Mouse (Mus musculus) liver, embryonic 13.5 days (tissue): ENCODE data around the gene Kif24. TPM values are rescaled to one million over a fixed set of nuclear protein-coding genes. Genes with fewer than 3 reads are reported as not detected.
A peak's percentile ranks its signal among the peaks of the same experiment; 100 is the strongest.

Experiments used
- ATAC-seq: fragments of 200-750 bp; cut with Nextera tagmentation; 2 replicates; pipeline ENCODE4 v1.8.0; 2017; ENCODE audit warnings: low read depth, mild to moderate bottlenecking, moderate number of reproducible peaks, moderate library complexity
- DNase-seq: peaks from one replicate; pipeline ENCODE4 v3.0.0; 2022
- H3K27ac ChIP-seq: fragments of 300-500 bp; sonication (generic); 2 replicates; pipeline ENCODE4 v1.5.1; 2015; ENCODE audit warnings: moderate library complexity, mild to moderate bottlenecking, inconsistent platforms
- H3K27me3 ChIP-seq: fragments of 300-500 bp; sonication (generic); 2 replicates; pipeline ENCODE4 v1.6.1; 2015; ENCODE audit warnings: mild to moderate bottlenecking, inconsistent platforms
- H3K36me3 ChIP-seq: fragments of 300-500 bp; sonication (generic); 2 replicates; pipeline ENCODE4 v1.6.1; 2015; ENCODE audit warnings: mild to moderate bottlenecking, inconsistent platforms
- H3K4me1 ChIP-seq: fragments of 300-500 bp; sonication (generic); replicated peaks from 2 replicates; pipeline ENCODE4 v1.6.1; 2015; ENCODE audit warnings: inconsistent platforms
- H3K4me2 ChIP-seq: fragments of 300-500 bp; sonication (generic); 2 replicates; pipeline ENCODE4 v1.6.1; 2015; ENCODE audit warnings: inconsistent platforms, mild to moderate bottlenecking, moderate library complexity
- H3K4me3 ChIP-seq: fragments of 300-500 bp; sonication (generic); replicated peaks from 2 replicates; pipeline ENCODE4 v1.5.1; 2015; ENCODE audit warnings: mild to moderate bottlenecking, inconsistent platforms
- H3K9ac ChIP-seq: fragments of 300-500 bp; sonication (generic); 2 replicates; pipeline ENCODE4 v1.6.1; 2015; ENCODE audit warnings: mild to moderate bottlenecking, inconsistent platforms
- H3K9me3 ChIP-seq: fragments of 300-500 bp; sonication (generic); replicated peaks from 2 replicates; pipeline ENCODE4 v1.6.1; 2016; ENCODE audit warnings: inconsistent platforms
- WGBS: fragments of 180-500 bp; shearing (Covaris S2); methylation state at CpG from one replicate; pipeline ENCODE4 v1.1.7; 2015; ENCODE audit not compliant: insufficient replicate concordance; 5-methylcytosine and 5-hydroxymethylcytosine counted together
- polyA plus RNA-seq: library from polyadenylated mRNA; unstranded; fragments of >200 nt; fragmentation: Nextera tagmentation; extraction: Ambion mirVana; gene quantifications from 2 replicates; pipeline ENCODE4 v1.2.1, GENCODE M21; 2015

Kif24 gene
- polyA plus RNA-seq, 1 experiment from 2014 or later: 5.7 TPM

DNA sequence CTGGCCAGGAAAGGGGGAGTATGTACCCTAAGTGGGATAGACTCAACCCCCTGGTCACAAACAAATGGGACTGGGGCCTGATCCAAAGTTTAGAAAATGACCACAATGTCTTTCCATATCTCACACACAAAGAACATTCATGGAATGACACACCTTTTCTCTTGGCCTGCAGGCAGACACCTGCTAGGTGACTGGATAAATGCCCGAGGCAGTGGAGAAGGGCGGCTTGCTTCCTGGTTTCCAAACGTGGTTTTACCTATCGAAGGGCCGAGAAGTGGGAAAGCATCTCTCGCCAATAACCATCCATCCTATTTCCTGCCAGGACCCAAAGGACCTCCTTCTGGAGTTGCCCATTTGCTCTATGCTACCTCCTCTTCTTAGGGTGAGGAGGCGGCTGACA, 28.3 kb upstream of the Kif24 start:
- no peak for ATAC-seq
- peaks cover 21% of the 10 kb centered on the region for H3K4me1 ChIP-seq
- 67% methylated on average over 7 of the region's 7 CpGs for WGBS
- H3K27ac ChIP-seq: no peak overlapping the region
- H3K9ac ChIP-seq: no peak overlapping the region
- no peak overlapping the region for H3K4me3 ChIP-seq
- no peaks in the 10 kb centered on the region for H3K36me3 ChIP-seq
- no peak for DNase-seq
- no peaks in the 10 kb centered on the region for H3K9me3 ChIP-seq
- peaks cover 33% of the 10 kb centered on the region for H3K27me3 ChIP-seq
- H3K4me2 ChIP-seq: no peak overlapping the region

DNA sequence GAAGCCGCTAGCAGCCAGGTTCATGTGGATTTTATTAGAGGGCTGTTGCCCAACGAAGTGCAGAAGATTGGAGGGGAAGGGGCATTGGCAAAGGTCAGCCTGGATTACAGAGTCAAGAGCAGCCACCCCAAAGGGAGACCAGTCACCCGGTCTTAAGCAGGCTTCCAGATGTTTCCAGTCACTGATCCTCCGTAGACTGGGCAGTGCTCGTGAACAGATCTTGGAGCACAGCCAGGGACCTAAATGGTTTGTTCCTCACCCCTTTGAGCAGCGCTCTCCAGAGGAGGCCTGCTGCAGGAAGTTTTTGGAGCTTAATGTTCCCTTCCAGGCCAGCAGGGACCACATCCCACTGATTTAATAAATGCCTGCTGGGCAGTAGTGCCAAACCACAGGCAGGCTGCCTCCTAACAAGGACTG, 16.9 kb upstream of the Kif24 start:
- no peak overlapping the region for H3K4me2 ChIP-seq
- no peaks in the 10 kb centered on the region for H3K27me3 ChIP-seq
- 77% methylated on average over 6 of the region's 6 CpGs for WGBS
- H3K9ac ChIP-seq: no peak overlapping the region
- no peak overlapping the region for H3K4me3 ChIP-seq
- H3K27ac ChIP-seq: no peak overlapping the region
- H3K9me3 ChIP-seq: peaks cover 4% of the 10 kb centered on the region; the same call in 1 of the 2 replicates
- H3K36me3 ChIP-seq: peaks cover 11% of the 10 kb centered on the region; the same call in 1 of the 2 replicates
- DNase-seq (no peak), ATAC-seq (no peak)
- H3K4me1 ChIP-seq: no peaks in the 10 kb centered on the region

DNA sequence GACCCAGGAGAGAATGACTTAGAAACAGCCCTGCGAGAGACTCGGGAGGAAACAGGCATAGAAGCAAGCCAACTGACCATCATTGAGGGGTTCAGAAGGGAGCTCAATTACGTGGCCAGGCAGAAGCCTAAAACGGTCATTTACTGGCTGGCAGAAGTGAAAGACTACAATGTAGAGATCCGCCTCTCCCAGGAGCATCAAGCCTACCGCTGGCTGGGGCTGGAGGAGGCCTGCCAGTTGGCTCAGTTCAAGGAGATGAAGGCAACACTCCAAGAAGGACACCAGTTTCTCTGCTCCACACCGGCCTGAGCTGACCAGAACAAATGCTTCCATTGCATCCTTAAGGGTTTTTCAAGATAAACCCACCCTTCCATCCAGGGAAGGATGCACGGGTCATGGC, 15.6 kb upstream of the Kif24 start:
- Histone ChIP-seq H3K4me2 (no peak overlapping the region), H3K4me1 (no peaks in the 10 kb centered on the region), H3K9me3 (no peaks in the 10 kb centered on the region), H3K27ac (no peak overlapping the region), H3K4me3 (no peak overlapping the region), H3K36me3 (peaks cover 11% of the 10 kb centered on the region; the same call in 1 of the 2 replicates), H3K9ac (no peak overlapping the region), H3K27me3 (no peaks in the 10 kb centered on the region)
- no peak for DNase-seq
- ATAC-seq: no peak
- 72% methylated on average over 8 of the region's 8 CpGs for WGBS

DNA sequence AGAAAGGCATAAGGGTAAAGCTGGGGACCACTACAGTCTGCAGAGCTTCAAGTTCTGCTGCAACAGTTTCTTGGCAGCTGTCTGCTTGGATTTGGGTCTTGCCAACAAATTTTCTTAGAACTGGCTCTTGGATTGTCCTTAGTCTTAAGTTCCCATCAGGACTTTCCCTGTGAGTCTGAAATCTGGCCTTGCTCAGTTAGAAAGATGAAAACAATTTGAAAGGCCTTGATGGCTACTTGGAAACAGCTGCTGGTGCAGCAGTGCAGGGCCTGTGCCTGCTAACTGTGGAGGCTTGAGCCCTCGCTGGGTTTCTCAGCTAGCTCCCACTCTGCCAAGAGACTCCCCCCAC, 14.7 kb upstream of the Kif24 start:
- DNase-seq (no peak), ATAC-seq (no peak)
- H3K27me3 ChIP-seq: no peaks in the 10 kb centered on the region
- no peak overlapping the region for H3K4me2 ChIP-seq
- H3K9me3 ChIP-seq: no peaks in the 10 kb centered on the region
- H3K9ac ChIP-seq: no peak overlapping the region
- H3K36me3 ChIP-seq: peaks cover 11% of the 10 kb centered on the region; the same call in 1 of the 2 replicates
- 77% methylated on average over 1 of the region's 1 CpGs for WGBS
- no peak overlapping the region for H3K27ac ChIP-seq
- H3K4me1 ChIP-seq: no peaks in the 10 kb centered on the region
- H3K4me3 ChIP-seq: no peak overlapping the region

DNA sequence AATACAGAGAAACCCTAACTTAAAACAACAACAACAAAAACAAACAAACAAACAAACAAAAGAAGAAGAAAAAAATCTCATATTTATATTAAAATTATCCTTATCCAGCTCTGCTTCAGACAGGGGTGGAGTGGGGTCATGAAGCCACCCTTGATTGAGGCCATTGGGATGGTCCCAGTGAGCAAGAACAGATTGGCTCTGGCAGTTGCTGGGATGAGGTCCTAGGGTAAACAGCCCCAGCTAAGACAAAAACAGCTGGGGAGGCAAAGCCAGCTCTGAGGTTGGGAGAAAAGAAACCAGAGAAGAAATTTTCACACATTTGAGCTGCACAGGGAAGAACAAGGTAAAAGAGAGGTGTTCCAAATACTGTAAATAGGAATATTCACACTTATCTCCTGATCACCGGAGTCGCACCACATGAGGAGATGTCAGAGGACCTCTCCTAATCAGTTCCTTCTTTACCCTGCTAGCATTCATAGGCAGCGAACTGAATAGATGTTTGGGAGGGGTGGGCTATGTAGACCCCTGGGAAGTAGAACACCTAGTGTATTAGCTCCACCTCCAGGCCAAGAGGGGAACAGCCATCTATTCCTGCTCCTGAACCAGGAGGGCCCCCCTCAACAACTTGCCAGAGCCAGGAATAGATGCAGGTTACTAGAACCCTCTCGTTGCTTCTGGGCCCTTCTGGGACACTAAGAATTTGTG, 14.2 kb upstream of the Kif24 start:
- no peak for DNase-seq
- no peak for ATAC-seq

DNA sequence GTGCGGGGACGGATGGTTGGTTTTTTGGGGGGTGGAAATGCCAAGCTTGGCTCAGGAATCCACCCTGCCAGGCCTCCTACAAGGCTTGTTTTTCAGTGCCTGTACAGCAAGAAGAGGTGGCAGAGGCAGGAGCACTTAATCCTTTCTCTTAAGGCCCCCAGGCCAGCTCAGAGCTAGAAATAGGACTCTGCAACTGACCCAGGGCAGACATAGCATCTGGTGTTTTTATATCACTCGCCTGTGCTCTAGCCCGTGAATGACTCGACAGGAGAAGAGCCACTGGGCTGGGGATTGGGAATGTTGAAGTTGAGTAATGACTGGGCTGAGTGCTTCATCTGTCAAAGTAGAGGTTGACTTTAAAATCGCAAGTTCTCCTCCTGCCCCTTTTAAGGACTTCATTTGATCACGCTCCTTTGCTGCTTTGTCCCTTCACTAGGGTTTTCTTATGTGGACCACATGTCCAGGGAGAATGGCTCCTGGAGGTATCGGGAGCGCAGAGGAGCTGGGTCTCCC, 13.0 kb upstream of the Kif24 start:
- H3K27me3 ChIP-seq: no peaks in the 10 kb centered on the region
- H3K27ac ChIP-seq: no peak overlapping the region
- no peak overlapping the region for H3K4me3 ChIP-seq
- no peak for DNase-seq
- ATAC-seq: no peak
- no peaks in the 10 kb centered on the region for H3K4me1 ChIP-seq
- peaks cover 11% of the 10 kb centered on the region; the same call in 1 of the 2 replicates for H3K36me3 ChIP-seq
- H3K9me3 ChIP-seq: no peaks in the 10 kb centered on the region
- WGBS: 74% methylated on average over 9 of the region's 9 CpGs
- H3K4me2 ChIP-seq: no peak overlapping the region
- no peak overlapping the region for H3K9ac ChIP-seq

More for the DNA sequence above, 14.2 kb upstream of the Kif24 start:
- H3K9me3 ChIP-seq: no peaks in the 10 kb centered on the region
- H3K27ac ChIP-seq: no peak overlapping the region
- H3K27me3 ChIP-seq: no peaks in the 10 kb centered on the region
- no peak overlapping the region for H3K9ac ChIP-seq
- WGBS: 61% methylated on average over 4 of the region's 4 CpGs
- H3K4me3 ChIP-seq: no peak overlapping the region
- H3K4me1 ChIP-seq: no peaks in the 10 kb centered on the region
- H3K36me3 ChIP-seq: peaks cover 11% of the 10 kb centered on the region; the same call in 1 of the 2 replicates
- H3K4me2 ChIP-seq: no peak overlapping the region

DNA sequence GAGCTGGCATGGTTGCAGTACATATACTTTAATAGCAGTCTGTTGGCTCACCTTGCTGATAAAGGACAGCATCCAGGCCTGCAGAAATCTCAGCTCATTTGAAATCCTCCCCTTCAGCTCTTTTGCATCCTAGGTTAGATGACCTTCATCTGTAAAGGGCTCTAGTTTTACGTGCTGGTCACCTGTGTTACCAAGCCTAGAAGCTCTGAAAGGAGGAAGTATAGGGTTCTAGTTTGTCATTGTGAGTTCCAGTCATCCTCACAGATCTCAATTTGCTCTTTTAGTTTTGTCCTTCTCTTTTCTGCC, 6.7 kb upstream of the Kif24 start:
- Histone ChIP-seq H3K4me2 (no peak overlapping the region), H3K9ac (no peak overlapping the region), H3K9me3 (no peaks in the 10 kb centered on the region), H3K27me3 (no peaks in the 10 kb centered on the region), H3K27ac (no peak overlapping the region), H3K4me3 (no peak overlapping the region), H3K36me3 (no peaks in the 10 kb centered on the region), H3K4me1 (no peaks in the 10 kb centered on the region)
- DNase-seq: no peak
- ATAC-seq: no peak
- WGBS: 66% methylated on average over 1 of the region's 1 CpGs

DNA sequence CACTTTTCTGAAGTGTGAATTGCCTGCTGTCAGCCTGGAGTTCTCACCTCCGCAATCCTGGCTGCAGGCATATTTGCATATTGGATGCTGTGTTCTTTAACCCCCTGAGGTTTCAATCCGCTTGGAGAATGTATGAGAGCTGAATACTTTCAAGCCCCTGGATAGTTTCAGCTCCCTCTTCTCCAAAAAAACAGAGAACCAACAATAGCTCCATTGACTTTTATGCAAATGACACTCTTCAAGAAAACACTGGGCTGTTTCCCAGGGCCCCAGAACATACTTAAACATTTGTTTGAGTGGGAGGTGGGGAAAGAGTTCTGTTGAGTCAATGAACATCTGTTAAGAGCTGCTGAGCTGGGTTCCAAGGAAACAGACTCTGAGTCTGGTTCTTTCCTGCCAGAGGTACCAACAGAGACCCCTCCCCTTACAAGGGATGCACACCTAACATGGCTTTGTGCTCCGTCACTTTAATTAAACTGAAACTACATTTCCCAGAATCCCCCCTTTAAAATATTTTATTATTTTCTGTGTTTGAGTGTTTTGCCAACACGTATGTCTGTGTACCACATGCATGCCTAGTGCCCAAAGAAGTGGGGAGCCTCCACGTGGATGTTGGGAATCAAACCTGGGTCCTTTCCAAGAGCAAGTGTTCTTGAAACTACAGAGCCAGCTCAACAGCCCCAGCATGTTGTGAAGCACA, 6.1 kb upstream of the Kif24 start:
- Histone ChIP-seq H3K4me1 (peaks cover 2% of the 10 kb centered on the region), H3K27me3 (no peaks in the 10 kb centered on the region), H3K9me3 (no peaks in the 10 kb centered on the region), H3K4me2 (no peak overlapping the region), H3K36me3 (no peaks in the 10 kb centered on the region), H3K4me3 (no peak overlapping the region), H3K9ac (no peak overlapping the region), H3K27ac (no peak overlapping the region)
- WGBS: 62% methylated on average over 5 of the region's 5 CpGs
- DNase-seq: no peak
- no peak for ATAC-seq

DNA sequence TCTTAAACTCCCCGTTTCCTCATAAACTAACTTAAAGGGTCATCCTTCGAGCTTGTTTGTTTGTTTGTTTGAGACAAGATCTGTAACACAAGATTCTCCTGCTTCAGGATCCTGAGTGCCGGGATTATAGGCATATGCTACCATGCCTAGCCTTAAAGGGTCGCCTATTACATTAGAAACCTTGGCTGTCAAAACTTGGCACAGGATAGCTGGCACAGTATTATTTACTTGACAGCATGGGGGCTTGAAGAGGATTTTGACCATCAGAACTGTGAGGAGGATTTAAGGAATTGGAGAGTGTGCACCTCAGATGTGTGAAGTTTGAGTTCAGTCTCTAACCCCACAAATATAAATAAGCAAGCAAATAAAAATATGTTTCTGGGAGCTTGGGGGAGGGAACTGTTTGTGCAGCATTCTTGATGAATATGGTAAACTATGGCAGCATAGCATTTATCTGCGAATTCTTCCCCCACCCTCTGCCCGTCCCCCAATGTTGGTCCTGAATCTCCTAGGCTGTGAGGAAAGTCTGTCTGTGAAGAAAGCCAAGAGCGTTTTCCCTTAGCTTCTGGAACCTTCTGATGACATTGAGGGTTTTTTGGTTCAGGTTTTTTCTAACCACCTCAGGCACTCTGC, 5.5 kb upstream of the Kif24 start:
- no peak for ATAC-seq
- Histone ChIP-seq H3K27ac (no peak overlapping the region), H3K4me2 (no peak overlapping the region), H3K4me3 (no peak overlapping the region), H3K9me3 (no peaks in the 10 kb centered on the region), H3K36me3 (no peaks in the 10 kb centered on the region), H3K27me3 (no peaks in the 10 kb centered on the region), H3K9ac (no peak overlapping the region), H3K4me1 (peaks cover 8% of the 10 kb centered on the region)
- 69% methylated on average over 7 of the region's 7 CpGs for WGBS
- DNase-seq: no peak

DNA sequence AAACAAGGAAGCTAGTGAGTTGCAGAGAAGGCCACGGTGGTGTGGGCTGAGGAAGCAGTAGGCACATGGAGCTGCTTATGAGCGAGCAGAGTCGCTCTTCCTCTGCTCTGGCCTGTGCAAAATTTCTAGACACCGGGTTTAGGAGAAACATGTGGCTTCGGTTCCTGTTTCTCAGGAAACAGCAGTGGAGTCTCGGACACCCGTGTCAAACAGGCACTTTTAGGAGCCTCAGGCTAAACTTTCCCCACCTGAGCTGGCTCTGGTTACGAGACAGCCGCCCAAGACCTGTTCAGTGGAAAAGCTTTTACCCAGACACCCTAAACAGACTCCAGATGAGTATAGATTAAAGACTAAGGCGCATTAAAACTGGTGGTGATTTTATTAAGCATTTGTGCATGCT, 4.5 kb upstream of the Kif24 start:
- DNase-seq (no peak), ATAC-seq (no peak)
- Histone ChIP-seq H3K4me1 (peaks cover 8% of the 10 kb centered on the region), H3K27me3 (no peaks in the 10 kb centered on the region), H3K4me3 (no peak overlapping the region), H3K27ac (no peak overlapping the region), H3K9me3 (no peaks in the 10 kb centered on the region), H3K36me3 (no peaks in the 10 kb centered on the region), H3K4me2 (no peak overlapping the region), H3K9ac (no peak overlapping the region)
- 60% methylated on average over 10 of the region's 10 CpGs for WGBS

DNA sequence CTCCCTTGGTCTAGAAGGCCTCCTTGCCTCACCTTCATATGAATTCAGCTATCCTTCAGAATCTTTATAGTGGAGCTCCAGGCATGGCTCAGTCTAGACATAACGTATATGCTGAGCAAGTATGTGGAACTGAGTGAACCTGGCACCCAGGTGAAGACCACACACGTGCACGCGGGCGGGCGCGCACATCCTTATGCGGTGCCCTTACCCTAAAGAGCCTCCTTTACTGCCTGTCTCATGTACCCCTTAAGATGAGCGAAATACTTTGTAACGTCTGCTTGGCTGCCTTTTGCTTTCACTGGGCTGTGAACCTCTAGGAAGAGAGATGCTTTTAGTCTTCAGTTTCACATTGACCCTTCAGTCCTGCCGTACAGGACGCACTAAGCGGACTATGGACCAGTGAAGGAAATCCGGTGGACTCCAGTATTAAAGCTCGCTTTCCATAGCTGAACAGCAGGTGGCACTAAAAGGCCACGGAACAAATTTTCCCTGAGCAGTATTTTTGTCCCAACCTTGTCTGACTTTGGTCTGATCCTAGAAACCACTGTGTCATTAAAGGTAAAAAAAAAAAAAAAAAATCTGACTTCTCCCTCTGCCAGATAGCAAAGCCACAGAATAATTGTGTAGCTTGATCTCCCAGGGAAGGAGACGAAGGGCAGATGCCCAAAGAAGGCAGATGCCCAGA, 3.9 kb upstream of the Kif24 start:
- H3K4me2 ChIP-seq: no peak overlapping the region
- no peaks in the 10 kb centered on the region for H3K9me3 ChIP-seq
- no peak overlapping the region for H3K27ac ChIP-seq
- WGBS: 52% methylated on average over 17 of the region's 17 CpGs
- ATAC-seq: no peak
- H3K4me1 ChIP-seq: peaks cover 8% of the 10 kb centered on the region
- no peak overlapping the region for H3K9ac ChIP-seq
- H3K27me3 ChIP-seq: no peaks in the 10 kb centered on the region
- no peak overlapping the region for H3K4me3 ChIP-seq
- peak; percentile 7 for DNase-seq
- H3K36me3 ChIP-seq: no peaks in the 10 kb centered on the region
